Mouse (Mus musculus) heart, embryonic 11.5 days (tissue): ENCODE measurements around the gene Casc3. TPM values are rescaled to one million over a fixed set of nuclear protein-coding genes. Genes with fewer than 3 reads are reported as not detected.

Experiments used
- ATAC-seq: fragments of 200-750 bp; cut with Nextera tagmentation; replicated peaks from 2 replicates; pipeline ENCODE4 v1.8.0; 2017; ENCODE audit warnings: moderate library complexity; ENCODE audit not compliant: insufficient number of reproducible peaks, low FRiP score, low TSS enrichment
- H3K27ac ChIP-seq: fragments of 300-500 bp; sonication (generic); 2 replicates; pipeline ENCODE4 v1.5.1; 2014; ENCODE audit warnings: mild to moderate bottlenecking, low read depth, low read length
- H3K27me3 ChIP-seq: fragments of 300-500 bp; sonication (generic); 2 replicates; pipeline ENCODE4 v1.6.1; 2014; ENCODE audit warnings: mild to moderate bottlenecking, low read length, mixed read lengths; ENCODE audit not compliant: control insufficient read depth, insufficient read depth
- H3K36me3 ChIP-seq: fragments of 300-500 bp; sonication (generic); 2 replicates; pipeline ENCODE4 v1.6.1; 2014; ENCODE audit warnings: mild to moderate bottlenecking, low read length, moderate library complexity, mixed read lengths; ENCODE audit not compliant: control insufficient read depth, insufficient read depth
- H3K4me1 ChIP-seq: fragments of 300-500 bp; sonication (generic); 2 replicates; pipeline ENCODE4 v1.6.1; 2014; ENCODE audit warnings: low read length; ENCODE audit not compliant: control insufficient read depth, insufficient read depth
- H3K4me2 ChIP-seq: fragments of 300-500 bp; sonication (generic); 2 replicates; pipeline ENCODE4 v1.6.1; 2014; ENCODE audit warnings: mild to moderate bottlenecking, moderate library complexity
- H3K4me3 ChIP-seq: fragments of 300-500 bp; sonication (generic); 2 replicates; pipeline ENCODE4 v1.5.1; 2014; ENCODE audit warnings: low read depth, low read length
- H3K9ac ChIP-seq: fragments of 300-500 bp; sonication (generic); 2 replicates; pipeline ENCODE4 v1.6.1; 2014; ENCODE audit warnings: mild to moderate bottlenecking, low read depth, low read length, moderate library complexity
- H3K9me3 ChIP-seq: fragments of 300-500 bp; sonication (generic); replicated peaks from 2 replicates; pipeline ENCODE4 v1.6.1; 2016; ENCODE audit warnings: low read length; ENCODE audit not compliant: control insufficient read depth
- WGBS: fragments of 180-500 bp; shearing (Covaris S2); extraction: QIAGEN DNeasy Blood & Tissue Kit; methylation state at CpG from one replicate; pipeline ENCODE4 v1.1.7; 2014; ENCODE audit not compliant: insufficient replicate concordance; 5-methylcytosine and 5-hydroxymethylcytosine counted together
- polyA plus RNA-seq: library from polyadenylated mRNA; unstranded; fragments of >200 nt; fragmentation: Nextera tagmentation; extraction: Ambion mirVana; gene quantifications from 2 replicates; pipeline ENCODE4 v1.2.1, GENCODE M21; 2014

Gene Casc3
- polyA plus RNA-seq, 1 experiment from 2014 or later, result 22.2 TPM

DNA sequence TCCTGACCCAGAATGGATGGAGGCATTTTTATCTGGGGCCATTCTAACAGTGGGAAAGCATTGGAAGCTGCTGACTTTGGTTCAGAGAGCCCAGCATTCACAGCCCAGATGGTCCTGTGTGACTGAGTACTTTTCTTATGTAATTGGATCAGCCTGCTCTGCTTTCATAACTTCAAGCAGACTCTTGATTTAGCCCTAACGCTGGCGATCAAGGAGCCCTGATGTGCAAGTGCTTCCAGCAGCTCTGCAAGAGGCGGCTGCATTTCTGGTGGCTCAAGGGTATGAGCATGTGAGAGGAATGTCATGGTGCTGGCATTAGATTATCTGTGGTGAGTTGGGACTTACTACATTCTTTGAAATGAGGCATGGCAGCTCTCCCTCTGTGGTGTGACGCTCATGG lies 67.3 kb downstream of the Casc3 start:
- no peak overlapping the region for H3K4me2 ChIP-seq
- peak overlapping the region; percentile 31; the same call in 1 of the 2 replicates for H3K27ac ChIP-seq

GRCm38 (mm10) chr11:98873900-98874299 lies 69.2 kb downstream of the Casc3 start:
- no peaks in the 10 kb centered on the region for H3K9me3 ChIP-seq
- no peak overlapping the region for H3K4me3 ChIP-seq
- no peaks in the 10 kb centered on the region for H3K27me3 ChIP-seq
- 87% methylated on average over 9 of the region's 9 CpGs for WGBS
- ATAC-seq, result no peak
- H3K4me2 ChIP-seq, result no peak overlapping the region
- H3K36me3 ChIP-seq, result 0 out of 2 replicates have a peak, but pooled peaks cover 3% of the 10 kb centered on the region
- H3K9ac ChIP-seq, result no peak overlapping the region
- peaks cover 7% of the 10 kb centered on the region for H3K4me1 ChIP-seq
- no peak overlapping the region for H3K27ac ChIP-seq

More for the DNA sequence above, 67.3 kb downstream of the Casc3 start:
- Histone ChIP-seq H3K4me3 (no peak overlapping the region), H3K4me1 (peaks cover 14% of the 10 kb centered on the region), H3K36me3 (peaks cover 7% of the 10 kb centered on the region; the same call in 1 of the 2 replicates), H3K9ac (no peak overlapping the region), H3K27me3 (no peaks in the 10 kb centered on the region), H3K9me3 (no peaks in the 10 kb centered on the region)
- ATAC-seq, result no peak
- WGBS, result 36% methylated on average over 4 of the region's 4 CpGs

- H3K27ac ChIP-seq, result no peak overlapping the region
- H3K4me3 ChIP-seq, result no peak overlapping the region
- no peaks in the 10 kb centered on the region for H3K4me1 ChIP-seq
- no peak overlapping the region for H3K9ac ChIP-seq
- H3K36me3 ChIP-seq, result 0 out of 2 replicates have a peak, but pooled peaks cover 3% of the 10 kb centered on the region
- no peak overlapping the region for H3K4me2 ChIP-seq
- ATAC-seq, result no peak
- H3K9me3 ChIP-seq, result no peaks in the 10 kb centered on the region
- H3K27me3 ChIP-seq, result no peaks in the 10 kb centered on the region
- WGBS, result 84% methylated on average over 9 of the region's 9 CpGs
Observed at GRCm38 (mm10) chr11:98877001-98877400, 72.3 kb downstream of the Casc3 start.

Other genes starting within 250 kb of the Casc3 start
- gene Ormdl3, start 217.5 kb upstream of the Casc3 start, polyA plus RNA-seq, result 9.6 and 15.0 TPM in 2 replicates
- not detected in 2 replicates for gene Lrrc3c, start 206.6 kb upstream of the Casc3 start, polyA plus RNA-seq
- gene Gm12355, start 179.2 kb upstream of the Casc3 start, polyA plus RNA-seq, result 0.34 and 0.44 TPM in 2 replicates
- 0.14 TPM in 1 of 2 replicates, not detected in the other for gene Gsdma3, start 178.5 kb upstream of the Casc3 start, polyA plus RNA-seq
- not detected in 2 replicates for gene Gsdma2, start 158.1 kb upstream of the Casc3 start, polyA plus RNA-seq
- not detected in 2 replicates for gene Gsdma, start 140.6 kb upstream of the Casc3 start, polyA plus RNA-seq
- gene Psmd3, start 122.4 kb upstream of the Casc3 start, polyA plus RNA-seq, result 122 and 131 TPM in 2 replicates
- not detected in 2 replicates for gene Csf3, start 103.6 kb upstream of the Casc3 start, polyA plus RNA-seq
- gene Med24, start 75.5 kb upstream of the Casc3 start, polyA plus RNA-seq, result 31.6 and 42.1 TPM in 2 replicates
- gene Thra, start 64.3 kb upstream of the Casc3 start, polyA plus RNA-seq, result 32.2 and 35.7 TPM in 2 replicates
- 5.6 and 6.4 TPM in 2 replicates for gene Nr1d1, start 29.6 kb upstream of the Casc3 start, polyA plus RNA-seq
- 15.9 and 17.1 TPM in 2 replicates for gene Msl1, start 9.4 kb upstream of the Casc3 start, polyA plus RNA-seq
- gene Rapgefl1, start 31.9 kb downstream of the Casc3 start, polyA plus RNA-seq, result 0.57 and 0.73 TPM in 2 replicates
- 3.8 and 4.0 TPM in 2 replicates for gene Wipf2, start 58.7 kb downstream of the Casc3 start, polyA plus RNA-seq
- 33.6 and 34.0 TPM in 2 replicates for gene Cdc6, start 102.9 kb downstream of the Casc3 start, polyA plus RNA-seq
- gene Rara, start 122.9 kb downstream of the Casc3 start, polyA plus RNA-seq, result 34.9 and 36.6 TPM in 2 replicates
- gene Gjd3, start 178.1 kb downstream of the Casc3 start, polyA plus RNA-seq, result 1.3 and 1.5 TPM in 2 replicates
- 220 and 244 TPM in 2 replicates for gene Top2a, start 219.3 kb downstream of the Casc3 start, polyA plus RNA-seq
- gene Igfbp4, start 236.3 kb downstream of the Casc3 start, polyA plus RNA-seq, result 284 and 289 TPM in 2 replicates